Mouse (Mus musculus) T-helper 17 cell (primary cell): ENCODE measurements at regions not wholly inside any gene's neighbourhood (a gene's known extent, or its start where the extent isn't known, plus 50 kb on each side); places are given as distances from the start of the nearest gene placed in this dataset.

Experiments
- in situ Hi-C, 2 experiments: fragments of 300-600 bp; cut with MboI, MseI; formaldehyde crosslinking; loops; 1 replicate in 1 of 2; 2 replicates in 1 of 2; pipeline ENCODE4 v1.15.1; 2025; ENCODE audit warnings: high pct_unique_total_duplicates in 2 of 2

- in situ Hi-C loops = no loop called here
These were observed 111.9 kb downstream of the Tomm20 start for GRCm38 (mm10) chr8:126833471-126834453.

DNA sequence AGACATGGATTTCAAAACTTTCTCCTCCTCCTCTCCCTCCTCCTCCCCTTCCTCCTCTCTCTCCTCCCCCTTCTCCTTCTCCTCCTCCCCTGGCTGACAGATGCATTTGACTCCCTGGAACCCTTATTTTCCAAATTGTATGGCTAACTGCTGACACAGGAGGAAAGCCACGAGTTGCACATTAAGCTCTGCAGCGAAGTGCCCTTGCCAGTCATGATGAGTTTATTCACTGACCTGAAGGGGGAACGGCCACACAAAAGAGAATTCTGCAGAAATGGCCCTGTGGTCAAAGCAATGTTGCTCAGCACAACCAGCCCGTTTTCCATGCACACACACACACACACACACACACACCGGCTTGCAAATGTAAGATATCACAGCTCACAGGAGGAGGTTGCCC lies 112.6 kb downstream of the Tomm20 start:
- in situ Hi-C loops = no loop called here

- in situ Hi-C loops = no loop called here
These were observed 113.3 kb downstream of the Tomm20 start for GRCm38 (mm10) chr8:126832163-126832978.

DNA sequence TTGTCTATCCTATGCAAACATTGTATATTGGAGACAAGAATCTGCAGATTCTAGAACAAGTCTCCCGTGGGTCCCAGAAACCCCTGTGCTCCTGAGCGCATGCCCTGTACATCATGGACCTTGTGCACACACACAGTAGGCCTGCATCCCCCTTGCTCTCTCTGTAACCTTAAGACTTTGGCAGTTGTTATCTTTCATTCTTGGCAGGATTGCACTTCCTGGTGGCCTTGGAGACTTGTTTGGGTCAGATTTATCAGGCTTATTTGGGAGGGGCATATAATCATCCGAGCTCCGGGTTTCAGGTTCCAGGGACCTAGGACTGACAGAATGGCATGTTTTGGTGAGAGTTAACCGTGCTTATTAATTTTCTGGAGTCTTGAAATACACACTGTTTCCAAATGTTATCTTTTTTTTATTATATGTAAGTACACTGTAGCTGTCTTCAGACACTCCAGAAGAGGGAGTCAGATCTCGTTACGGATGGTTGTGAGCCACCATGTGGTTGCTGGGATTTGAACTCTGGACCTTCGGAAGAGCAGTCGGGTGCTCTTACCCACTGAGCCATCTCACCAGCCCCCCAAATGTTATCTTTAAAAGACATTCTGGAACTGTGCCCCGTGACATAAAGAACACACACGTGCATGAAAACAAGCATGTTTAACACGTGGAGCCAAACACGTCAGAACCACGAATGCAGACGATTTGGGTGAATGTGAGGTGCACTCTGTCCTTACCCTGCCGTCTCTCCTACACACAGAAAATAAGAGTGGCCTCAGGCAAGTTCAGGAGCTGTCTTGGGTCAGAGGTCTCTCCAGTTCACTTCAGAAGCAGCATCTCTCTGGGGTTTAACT lies 114.1 kb downstream of the Tomm20 start:
- in situ Hi-C loops = no loop called here

- in situ Hi-C loops = no loop called here
These were observed 115.5 kb downstream of the Tomm20 start for GRCm38 (mm10) chr8:126830242-126830530.

DNA sequence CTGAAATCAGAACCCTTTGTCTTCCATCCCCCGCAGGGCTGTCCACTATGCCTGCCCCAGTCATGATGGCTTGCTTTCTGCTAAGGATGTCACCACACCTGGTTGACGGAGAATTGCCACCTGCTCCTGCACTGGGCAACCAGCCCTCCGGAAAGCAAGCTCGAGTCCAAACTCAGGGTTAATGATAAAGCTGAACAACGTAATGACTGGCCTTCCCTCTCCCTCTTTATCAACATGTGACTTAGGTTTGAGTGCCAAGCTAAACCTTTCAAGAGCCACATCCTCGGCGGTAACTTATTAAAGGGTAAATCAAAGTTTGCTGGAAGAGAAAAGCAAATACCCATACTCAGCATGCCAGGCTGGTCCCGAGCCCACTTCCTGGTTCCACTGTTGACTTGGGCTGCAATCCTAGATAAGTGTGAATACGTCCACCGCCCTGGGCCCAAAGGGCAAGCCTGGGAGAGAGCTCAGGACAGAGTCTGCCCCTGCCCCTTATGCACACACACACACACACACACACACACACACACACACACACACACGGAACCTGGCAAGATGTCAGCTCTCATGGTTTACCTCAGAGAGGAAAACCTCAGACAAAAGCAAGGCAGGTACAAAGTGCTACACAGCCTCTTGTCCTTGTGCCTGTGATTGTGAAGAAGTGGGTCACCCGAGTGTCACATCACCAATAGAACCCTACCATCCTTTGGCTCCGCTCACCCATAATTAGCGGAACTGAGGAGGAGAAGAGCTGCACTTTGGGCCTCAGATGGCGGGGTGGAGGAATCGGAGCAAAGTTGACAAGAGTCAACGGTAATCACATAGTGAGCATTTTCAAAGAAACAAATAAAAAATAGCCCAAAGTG lies 116.0 kb downstream of the Tomm20 start:
- in situ Hi-C loops = no loop called here

- in situ Hi-C loops = no loop called here
These were observed 117.8 kb downstream of the Tomm20 start for GRCm38 (mm10) chr8:126827681-126828383.

- in situ Hi-C loops = no loop called here
These were observed 119.0 kb downstream of the Tomm20 start for GRCm38 (mm10) chr8:126826328-126827285.

DNA sequence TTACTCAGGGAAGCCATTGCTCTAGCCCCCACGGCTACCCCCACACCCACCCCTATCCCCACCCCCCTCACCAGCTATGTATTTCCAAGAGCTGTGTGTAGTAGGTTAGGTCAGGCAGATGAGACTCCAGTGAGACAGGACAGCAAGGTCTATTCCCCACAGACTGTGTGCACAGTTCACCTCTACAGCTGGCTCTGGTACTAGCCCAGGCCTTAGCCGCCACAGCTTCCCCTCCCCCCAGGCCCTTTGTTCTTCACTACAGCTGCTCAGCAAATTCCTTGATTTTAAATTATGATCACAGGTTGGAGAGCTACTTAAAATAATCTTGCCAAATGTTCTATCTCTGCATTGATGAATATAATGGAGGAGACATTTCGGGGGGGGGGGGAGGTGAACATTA lies 119.8 kb downstream of the Tomm20 start:
- in situ Hi-C loops = no loop called here

GRCm38 (mm10) chr8:126824575-126825208 lies 121.0 kb downstream of the Tomm20 start:
- in situ Hi-C loops = no loop called here

DNA sequence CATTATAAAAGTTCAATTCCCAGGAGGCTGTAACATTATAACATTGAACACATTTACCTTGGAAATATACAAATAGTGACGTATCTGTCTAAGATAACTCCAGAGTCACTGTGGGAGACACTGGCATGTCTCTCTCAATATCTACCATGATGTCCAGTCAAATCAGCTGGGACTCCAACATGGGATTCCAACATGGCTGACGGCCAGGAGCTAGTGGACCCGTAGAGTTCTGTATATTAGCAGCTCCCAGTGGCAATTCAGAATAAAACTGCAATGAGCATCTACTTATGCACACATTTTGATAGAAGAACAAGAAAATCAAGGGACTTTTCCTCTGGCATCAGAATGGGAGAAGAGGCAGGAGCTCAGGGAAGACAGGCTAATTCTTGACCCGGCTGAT lies 123.4 kb downstream of the Tomm20 start:
- in situ Hi-C loops = no loop called here

GRCm38 (mm10) chr8:126821279-126821678 lies 124.4 kb downstream of the Tomm20 start:
- in situ Hi-C loops = no loop called here

- in situ Hi-C loops = no loop called here
These were observed 125.1 kb downstream of the Tomm20 start for GRCm38 (mm10) chr8:126820502-126820901.

DNA sequence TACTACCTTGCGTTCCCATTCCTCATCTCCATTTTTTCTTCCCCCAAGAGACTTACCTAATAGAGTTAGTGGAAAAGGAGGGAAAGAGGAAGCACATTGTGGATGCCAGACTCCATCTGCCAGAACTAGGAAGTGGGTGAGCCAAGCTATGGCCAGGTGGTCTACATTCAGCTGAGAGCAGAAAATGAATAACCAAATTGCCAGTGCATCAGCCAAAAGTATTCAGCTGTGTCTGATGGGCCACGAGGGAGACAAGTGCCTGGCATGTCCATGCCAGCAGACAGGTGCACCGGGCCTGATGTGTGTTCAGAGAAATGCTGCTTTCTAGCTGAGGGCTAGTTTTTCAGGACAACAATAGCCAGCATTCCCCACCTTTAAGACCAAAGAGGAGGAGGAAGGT lies 126.4 kb downstream of the Tomm20 start:
- in situ Hi-C loops = no loop called here

- in situ Hi-C loops = no loop called here
These were observed 129.5 kb downstream of the Tomm20 start for GRCm38 (mm10) chr8:126816155-126816554.

DNA sequence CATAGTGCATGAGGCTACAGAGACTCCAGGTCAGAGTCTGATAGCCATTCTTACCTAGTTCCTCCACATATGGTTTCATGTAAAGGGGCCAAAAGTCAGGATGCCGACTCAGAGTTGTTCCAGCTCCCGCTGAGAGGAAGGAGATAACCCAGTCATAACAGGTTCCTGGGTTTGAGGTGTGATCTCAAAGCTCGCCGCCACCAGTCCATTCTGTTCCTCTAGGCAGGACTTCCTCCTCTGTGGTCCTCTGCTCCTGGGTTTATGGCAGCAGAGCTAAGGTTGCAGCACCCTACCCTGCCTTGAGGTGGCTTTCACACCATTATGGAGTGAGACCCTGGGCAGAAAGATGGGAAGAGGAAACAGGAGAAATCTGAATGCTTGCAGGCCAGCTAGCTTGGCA lies 131.2 kb downstream of the Tomm20 start:
- in situ Hi-C loops = loop anchor here in 1 of 2 experiments (5.0 kb wide), 1 partner anchor 38 kb away; no protein-coding TSS in a partner anchor

- in situ Hi-C loops = loop anchor here in 1 of 2 experiments (5.0 kb wide), 1 partner anchor 39 kb away; no protein-coding TSS in a partner anchor
These were observed 132.0 kb downstream of the Tomm20 start for GRCm38 (mm10) chr8:126813621-126814020.

DNA sequence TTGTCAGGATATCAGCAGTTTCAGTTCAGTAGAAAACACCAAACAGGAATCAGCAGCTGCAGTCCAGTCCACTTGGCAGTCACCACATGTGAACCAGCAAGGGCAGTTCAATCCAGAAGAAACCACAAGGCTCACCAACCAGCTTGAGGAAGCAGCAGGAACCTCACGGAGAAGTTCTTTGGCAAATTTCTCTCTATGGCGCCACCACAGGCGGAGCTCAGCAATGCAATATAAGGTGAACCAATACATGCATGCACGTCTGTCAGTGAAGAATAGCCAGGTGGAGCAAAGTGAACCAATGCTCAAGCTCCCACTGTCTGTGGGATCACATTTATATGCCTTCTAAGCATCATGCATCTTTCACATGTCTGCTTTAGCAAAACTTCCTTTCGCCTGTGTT lies 132.9 kb downstream of the Tomm20 start:
- in situ Hi-C loops = loop anchor here in 1 of 2 experiments (5.0 kb wide), 1 partner anchor 40 kb away; no protein-coding TSS in a partner anchor
